Mouse (Mus musculus): ENCODE data around the gene Ptprd.

Gene Ptprd

DNA sequence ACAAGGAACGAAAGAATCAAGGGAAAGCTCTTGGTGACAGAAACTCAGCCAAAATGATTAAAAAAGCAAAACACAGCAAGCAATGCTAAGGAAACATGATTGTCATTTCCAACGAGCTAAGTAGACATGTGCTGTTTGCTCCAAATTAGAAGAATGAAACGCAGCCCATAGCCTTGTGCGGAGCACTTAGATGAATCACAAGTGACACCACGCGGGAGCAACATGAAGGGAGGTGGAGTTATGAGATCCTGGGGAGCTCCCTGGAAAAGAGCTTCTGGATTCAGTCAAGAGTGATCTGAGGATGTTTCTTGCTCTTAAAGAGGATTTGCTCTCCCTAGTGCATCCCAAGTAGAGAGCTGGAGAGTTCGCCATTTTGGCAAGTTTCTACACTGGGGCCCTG is 1590.0 kb downstream of the Ptprd start:
- DNase-seq (ENCODE audit: low read depth, low spot score): no peak

DNA sequence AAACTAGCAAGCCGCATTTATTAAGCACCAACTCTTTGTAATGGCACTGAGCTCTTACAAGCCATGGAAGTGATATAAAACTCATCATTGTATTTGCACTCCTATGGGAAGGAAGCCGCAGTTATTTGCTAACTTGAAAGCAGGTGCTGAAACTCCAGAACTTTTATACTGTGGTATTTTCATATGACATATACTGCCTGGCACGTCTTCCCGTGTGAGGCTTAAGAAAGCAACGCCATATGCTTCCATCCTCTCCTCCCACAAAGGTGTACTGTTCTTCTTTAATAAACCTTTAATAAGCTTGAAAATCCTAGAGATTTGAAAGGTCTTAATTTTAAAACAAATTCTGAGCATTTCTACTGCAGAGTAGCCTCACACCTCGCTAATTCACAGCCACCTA is 1595.1 kb downstream of the Ptprd start:
- DNase-seq (ENCODE audit: low read depth, low spot score): no peak

DNA sequence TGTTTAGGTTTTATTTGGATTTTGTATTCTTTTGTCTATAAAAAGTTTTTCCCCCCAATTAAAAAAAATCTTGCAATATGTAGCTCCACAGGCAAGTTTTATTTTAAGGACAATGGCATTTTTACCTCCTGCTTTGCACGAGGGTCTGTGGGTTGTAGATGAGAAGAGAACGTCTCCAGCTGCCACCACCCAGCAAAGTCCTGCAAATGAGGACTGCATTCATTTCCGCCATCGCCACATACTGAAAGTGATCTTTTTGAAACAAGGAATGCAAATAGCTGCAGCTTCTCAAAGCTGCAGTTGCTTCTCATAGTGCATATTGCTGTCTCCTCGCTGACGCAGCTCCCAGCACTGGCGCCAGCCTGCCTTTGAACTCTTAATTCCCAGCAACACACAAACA is 1603.5 kb downstream of the Ptprd start:
- DNase-seq (ENCODE audit: low read depth, low spot score): no peak

DNA sequence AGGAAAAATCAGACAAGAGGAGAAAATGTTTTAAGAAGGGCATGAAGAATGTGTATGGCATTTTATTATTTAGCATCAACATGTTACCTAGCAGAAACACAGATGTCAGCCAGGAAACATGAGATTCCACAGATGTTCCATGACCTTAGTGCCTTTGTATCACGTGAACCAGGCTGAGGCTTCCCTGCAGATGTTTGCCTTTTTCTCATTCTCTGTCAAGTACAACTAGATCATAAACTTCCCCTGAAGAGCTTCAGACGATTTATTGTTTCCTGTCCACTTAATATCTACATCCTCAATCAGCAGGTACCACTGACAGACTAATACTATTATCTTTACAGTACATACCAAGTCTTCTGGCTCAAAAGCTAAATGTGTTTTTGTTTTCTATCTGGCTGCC is 1605.0 kb downstream of the Ptprd start:
- no peak for DNase-seq (ENCODE audit: low read depth, low spot score)

DNA sequence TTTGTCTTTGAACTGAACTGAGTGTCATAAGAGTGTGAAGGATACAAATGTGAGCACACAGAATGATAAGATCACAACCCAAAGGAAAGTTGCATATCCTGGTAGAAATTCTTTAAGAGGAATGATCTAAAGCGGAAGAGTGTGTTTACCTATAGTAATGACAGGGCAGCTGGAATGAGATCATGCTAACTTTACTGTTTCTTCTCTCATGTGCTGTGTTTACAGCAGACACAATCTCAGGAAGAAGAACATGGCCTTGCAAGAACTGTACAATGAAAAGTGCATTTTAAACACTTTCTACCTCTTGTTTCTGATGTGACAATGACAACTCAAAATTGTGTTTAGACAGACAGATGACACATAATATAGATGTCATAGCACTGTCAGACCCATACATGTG is 1621.0 kb downstream of the Ptprd start:
- DNase-seq (ENCODE audit: low read depth, low spot score): no peak

DNA sequence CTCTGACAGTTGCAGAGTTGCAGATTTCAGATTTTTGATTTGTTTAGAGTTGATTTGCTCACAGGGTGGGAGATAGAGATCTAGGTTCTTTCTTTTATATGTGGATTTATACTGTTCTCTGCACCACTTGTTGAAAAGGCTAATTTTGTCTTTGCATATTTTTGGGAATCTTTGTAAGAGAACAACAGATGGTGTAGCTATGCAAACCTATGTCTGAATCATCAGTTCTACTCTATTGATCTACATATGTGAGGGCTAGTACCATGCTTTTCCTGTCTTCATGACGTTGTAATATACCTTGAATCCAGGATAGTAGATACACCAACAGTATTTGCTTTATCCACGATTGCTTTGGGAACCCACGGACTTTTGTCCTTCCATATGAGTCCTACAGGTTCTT is 1628.7 kb downstream of the Ptprd start:
- no peak for DNase-seq (ENCODE audit: low read depth, low spot score)

DNA sequence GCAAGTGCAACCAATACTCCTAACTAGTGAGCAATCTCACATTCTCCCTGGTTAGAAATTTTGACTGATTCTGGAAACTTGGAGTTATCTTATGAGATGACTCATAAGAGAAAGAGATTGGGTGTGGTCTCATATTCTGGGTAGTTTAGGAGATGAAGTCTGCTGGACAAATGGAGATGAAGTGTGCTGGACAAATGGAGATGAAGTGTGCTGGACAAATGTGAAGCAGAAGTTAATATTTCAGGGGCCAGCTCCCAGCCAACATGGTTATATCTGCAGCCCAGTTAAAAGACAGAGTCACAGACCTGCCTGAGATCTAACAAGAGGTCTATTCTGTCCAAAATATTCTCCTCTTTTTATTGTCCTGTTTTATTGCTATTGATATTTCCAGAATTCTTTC is 1645.8 kb downstream of the Ptprd start:
- DNase-seq (ENCODE audit: low read depth, low spot score): no peak

DNA sequence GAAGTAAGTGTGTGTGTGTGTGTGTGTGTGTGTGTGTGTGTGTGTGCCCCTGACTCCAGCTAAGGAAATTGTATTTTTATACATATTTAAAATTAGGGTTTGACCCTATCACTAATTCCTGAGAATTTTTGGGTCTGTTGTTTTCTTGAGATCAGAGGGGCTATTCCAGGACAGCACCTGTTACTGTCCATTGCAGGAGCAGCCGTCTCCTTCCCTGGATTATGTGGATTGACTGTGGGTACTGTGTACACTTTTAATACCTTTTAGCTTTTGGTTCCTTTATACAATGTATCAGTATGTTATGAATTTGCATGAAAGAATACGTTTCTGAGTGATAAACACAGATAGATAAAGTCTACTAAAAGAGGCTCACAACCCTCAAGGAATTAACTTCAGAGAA is 1670.0 kb downstream of the Ptprd start:
- no peak for DNase-seq (ENCODE audit: low read depth, low spot score)

DNA sequence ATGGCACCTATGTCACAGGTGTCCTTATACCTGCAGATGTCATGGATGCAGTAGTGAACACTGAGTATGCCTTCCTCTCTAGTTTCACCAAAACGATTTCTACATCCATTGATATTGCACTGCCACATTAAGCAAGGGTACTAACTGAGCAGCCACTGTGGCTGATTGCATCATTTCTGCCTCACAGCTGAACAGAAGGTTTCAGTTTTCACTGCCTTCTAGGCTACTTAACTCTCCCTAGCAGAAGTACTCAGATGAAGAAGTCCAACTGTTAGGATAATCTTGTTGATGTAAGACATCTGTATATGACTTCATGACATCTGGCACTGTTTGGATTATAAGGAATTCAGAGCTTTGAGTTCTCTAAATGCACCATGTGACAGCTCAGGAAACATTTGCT is 1678.8 kb downstream of the Ptprd start:
- DNase-seq (ENCODE audit: low read depth, low spot score): no peak

DNA sequence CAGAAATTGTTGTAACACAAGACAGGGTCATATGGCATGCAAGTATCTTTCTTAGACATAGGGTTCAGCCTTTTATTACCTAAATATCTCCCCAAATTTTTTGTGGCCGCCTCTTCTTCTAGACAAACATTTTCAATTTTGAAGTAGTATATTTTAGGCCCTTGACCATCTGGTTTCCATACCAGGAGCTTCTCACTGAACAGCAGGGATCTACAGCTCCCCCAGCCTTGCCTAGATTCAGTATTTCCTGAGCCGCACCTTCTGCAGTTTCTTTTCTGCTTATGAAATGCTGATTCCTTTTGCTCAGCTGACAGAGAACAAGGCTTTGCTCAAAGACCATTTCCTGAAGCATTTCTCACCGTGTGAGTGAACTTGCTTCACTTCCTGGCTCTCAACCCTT is 1686.5 kb downstream of the Ptprd start:
- no peak for DNase-seq (ENCODE audit: low read depth, low spot score)

DNA sequence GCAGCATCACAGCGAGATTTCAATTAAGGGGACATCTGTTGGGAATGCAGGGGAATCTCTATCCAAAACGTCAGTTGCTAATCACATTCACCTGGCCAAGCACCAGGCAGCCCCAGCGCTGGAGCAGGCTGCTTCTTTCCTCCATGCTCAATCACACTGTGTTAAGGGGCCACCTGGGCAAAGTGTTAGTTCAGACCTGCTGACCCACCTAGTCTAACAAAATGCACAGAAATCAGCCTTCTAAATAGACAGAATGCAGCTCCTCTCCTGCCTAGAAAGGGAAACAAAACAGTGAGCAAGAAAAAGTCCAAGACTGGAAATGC is 1708.5 kb downstream of the Ptprd start:
- no peak for DNase-seq (ENCODE audit: low read depth, low spot score)

DNA sequence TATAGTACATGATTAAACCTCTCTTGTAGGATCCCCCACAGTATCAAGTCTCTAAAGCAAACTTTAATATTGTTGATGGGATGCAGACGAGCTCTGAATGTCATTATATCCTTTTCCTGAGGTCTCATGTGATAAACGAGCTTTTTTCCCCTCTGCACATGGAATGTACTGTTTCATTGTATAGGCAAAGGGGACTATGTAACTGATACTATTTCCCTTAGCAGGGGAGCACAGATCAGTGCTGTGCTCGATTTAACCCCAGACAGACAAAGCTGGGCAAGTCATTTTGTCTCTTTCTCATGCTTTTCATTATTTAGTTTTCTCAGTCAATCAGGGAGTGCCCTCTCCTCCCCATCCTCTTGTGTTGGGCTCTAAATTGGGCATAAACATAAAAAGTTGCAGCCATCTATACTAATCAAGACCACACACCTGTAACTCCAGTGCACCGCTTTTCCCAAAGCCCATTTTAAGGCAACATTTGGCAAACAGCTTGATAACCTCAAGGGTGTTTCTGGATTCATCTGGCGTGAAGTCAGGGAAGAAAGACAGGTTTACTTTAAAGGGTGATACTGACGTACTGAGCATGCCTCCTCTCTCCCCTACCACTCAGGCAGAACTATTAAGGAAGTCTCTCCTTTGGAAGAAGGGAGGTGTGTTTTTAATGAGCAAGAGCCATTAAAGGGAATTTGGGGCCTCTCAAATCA is 1709.0 kb downstream of the Ptprd start:
- DNase-seq (ENCODE audit: low read depth, low spot score): no peak

DNA sequence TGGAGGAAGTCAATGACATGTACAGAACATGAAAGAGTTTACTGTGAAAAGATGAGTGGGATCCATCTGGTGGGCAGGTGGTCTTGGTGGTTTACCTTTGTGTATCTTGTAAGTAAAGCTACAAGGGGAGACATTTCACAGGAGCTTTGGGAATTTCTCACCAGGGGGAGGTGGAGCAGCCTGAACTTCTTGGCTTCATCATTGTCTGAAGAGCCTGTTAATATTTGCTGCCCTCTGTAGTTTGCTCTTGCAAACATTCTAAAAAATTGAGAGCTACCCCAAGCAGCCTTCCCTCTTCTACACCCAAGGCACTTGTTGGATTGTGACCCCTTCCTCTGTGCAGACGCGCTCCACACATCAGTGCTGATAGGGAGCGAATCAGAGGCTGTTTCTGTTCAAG is 1725.9 kb downstream of the Ptprd start:
- no peak for DNase-seq (ENCODE audit: low read depth, low spot score)

DNA sequence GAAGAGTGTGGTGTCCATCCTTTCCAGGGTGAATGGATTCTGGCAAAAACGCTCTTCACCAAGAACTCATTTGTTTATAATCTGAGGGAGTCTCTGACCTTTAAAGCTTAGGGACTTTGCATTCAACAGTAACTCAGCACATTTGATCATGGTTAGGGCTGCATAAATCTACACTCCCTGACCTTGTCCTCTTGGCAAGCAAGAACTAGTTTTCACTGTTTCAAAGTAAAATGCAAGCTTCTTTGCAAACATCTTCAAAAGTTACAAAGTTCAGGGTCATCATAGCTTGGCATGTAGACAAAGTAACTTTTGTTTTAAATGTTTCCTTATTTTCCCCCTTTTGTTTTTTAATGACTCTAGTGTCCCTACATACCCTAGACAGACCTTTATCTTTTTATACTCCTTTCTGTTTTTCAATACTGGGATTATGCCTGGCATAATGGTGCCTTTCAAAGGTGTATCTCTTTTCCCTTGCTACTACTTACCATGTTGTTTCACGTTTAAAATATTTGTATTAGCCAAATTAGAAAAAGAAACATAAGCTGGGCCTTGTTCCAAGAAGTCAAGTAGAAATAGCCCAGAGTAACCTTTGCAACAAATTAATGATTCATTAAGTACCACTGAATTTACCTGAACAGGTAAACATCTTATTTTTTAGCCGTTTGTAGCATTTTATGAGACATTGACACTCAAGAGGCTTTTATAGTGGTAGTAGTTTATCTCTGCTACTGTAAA is 1743.2 kb downstream of the Ptprd start:
- DNase-seq (ENCODE audit: low read depth, low spot score): no peak

DNA sequence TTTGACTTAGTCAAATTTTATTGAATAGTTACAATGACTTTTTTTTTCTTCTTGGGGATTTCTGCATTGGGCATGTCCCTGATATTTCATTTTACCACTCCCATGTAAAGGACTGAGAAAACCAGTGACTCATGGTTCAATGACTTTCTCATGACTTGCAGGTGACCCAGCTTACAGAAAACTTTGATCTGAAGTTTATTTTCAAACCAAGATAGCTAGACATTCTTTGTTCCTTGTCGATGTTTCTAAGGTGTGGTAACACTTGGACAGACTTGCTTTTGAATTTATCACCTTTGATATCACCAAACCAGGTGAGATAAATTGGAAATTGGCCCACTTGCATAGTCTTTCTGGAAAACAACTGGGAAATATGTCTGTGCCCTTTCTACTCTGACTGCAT is 1747.1 kb downstream of the Ptprd start:
- DNase-seq (ENCODE audit: low read depth, low spot score): no peak

DNA sequence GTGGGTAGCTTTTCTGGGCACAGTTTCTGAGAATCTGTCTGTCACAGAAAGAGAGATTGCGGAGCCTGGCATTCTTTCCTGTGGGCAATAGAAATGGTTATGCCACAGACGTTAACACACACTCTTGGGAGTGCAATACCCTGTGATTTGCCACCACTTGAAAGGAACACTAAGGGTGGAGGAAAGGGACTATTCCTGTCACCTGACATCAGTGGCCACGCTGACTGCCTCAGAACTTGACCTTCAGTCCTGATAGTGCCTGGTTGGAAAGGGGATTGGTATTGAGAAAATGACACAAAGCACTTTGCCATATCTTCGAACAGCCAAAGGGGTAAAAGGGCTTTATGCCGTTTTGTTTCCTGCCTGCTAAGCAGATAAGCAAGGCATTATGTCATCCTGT is 1750.4 kb downstream of the Ptprd start:
- no peak for DNase-seq (ENCODE audit: low read depth, low spot score)

DNA sequence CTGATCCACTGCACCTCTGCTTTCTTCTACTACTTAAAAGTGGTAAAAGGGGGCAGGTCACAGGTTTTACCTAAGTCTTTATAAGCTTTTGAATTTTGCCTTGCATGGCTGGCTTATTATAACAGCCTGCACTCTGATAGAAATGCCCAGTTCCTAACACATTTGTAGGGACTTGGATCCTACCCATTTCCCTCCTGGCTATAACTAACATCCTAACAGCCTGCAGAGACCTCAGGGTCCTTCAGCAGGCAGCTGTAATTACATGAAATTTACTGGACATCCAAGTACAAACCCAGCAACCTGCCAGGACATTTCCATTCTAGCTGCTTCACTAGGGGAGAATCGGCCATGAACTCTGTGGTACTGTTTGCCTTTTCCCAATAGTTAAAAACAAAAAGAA is 1751.2 kb downstream of the Ptprd start:
- no peak for DNase-seq (ENCODE audit: low read depth, low spot score)

DNA sequence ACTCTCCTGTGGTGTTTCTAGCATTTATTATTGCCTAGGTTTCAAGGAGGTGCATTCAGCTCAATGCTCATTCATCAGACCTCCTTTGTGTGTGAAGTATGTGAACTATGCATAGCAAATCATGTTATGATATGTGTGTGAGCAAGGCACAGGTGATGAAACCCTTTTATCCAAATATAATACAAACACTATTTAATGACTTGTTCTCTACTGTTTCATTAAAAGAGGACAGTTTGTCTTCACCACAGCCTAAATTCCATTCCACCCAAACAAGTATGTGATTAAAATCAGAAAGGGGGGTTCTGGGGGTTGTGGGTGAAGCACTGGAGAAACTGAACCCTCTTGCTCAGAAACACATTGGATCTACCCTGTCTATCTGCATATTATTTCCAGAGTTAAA is 1752.1 kb downstream of the Ptprd start:
- no peak for DNase-seq (ENCODE audit: low read depth, low spot score)

DNA sequence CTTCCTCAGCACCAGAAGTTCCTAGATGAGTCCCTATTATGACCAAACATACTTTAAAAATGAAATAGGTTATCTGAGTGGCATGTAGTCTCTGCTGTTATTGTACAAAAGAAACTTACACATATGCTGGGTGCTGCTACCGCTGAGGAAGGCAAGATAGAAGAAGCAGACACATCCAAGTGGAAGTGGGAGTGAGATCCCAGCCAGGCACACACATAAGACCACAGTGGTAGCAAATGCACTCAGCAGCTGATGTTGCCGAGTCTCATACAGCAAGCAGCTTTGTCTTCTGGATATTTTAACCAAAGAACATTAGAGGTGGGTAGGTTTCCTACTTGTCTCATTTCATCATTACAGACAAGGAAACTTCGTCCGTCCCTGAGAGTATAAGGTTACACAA is 1759.5 kb downstream of the Ptprd start:
- no peak for DNase-seq (ENCODE audit: low read depth, low spot score)

DNA sequence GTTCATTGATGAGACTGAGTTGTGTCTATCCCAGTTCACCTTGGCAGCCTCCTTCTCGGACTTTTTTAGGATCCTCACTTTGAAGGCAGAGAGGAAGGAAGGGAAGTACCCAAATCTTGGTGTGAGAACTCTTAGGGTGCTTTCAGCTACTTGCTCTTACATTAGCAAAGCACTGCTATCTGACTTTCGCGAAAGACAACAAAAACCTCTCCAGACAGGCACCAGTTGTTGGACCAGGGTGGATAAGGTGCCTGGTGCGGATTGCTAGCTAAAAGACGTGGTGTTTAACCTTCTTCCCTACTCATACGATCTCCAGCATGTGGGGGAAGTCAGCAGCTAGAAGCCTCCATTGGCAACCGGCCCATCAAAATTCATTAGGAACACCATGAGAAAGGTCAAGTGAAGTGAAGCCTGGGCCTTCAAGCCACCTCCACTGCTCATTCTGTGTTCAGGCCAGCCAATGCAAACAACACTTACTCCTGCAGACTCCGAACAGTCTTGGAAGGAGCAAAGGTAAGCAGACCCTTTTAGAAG is 1760.7 kb downstream of the Ptprd start:
- DNase-seq (ENCODE audit: low read depth, low spot score): no peak

DNA sequence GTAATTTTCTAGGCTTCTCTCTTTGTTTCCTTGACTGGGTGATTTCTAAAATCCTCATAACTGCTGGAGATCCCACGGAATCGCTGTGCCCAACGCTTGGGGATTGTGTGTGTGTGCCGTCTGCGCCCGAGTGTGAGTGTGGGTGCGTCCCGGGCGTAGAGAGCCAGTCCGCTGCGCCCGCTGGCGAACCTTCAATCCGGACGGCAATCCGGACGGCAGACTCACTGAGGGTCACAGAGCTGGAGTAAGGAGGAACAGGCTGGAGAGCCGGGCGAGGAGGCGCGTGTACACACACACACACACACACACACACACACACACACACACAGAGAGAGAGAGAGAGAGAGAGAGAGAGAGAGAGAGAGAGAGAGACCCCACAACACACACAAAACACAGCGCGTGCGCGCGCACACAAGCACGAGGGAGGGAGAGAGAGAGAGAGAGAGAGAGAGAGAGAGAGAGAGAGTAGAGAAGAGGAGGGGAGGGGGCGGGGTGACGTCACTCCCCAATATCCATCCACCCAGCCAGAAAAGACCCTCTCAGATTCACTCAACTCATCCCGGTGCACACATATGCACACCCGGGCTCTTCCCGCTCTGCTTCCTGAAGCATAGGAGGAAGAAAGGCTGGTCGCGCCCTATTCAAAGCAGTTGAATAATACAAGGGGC is 1761.3 kb downstream of the Ptprd start:
- DNase-seq (ENCODE audit: low read depth, low spot score): no peak

DNA sequence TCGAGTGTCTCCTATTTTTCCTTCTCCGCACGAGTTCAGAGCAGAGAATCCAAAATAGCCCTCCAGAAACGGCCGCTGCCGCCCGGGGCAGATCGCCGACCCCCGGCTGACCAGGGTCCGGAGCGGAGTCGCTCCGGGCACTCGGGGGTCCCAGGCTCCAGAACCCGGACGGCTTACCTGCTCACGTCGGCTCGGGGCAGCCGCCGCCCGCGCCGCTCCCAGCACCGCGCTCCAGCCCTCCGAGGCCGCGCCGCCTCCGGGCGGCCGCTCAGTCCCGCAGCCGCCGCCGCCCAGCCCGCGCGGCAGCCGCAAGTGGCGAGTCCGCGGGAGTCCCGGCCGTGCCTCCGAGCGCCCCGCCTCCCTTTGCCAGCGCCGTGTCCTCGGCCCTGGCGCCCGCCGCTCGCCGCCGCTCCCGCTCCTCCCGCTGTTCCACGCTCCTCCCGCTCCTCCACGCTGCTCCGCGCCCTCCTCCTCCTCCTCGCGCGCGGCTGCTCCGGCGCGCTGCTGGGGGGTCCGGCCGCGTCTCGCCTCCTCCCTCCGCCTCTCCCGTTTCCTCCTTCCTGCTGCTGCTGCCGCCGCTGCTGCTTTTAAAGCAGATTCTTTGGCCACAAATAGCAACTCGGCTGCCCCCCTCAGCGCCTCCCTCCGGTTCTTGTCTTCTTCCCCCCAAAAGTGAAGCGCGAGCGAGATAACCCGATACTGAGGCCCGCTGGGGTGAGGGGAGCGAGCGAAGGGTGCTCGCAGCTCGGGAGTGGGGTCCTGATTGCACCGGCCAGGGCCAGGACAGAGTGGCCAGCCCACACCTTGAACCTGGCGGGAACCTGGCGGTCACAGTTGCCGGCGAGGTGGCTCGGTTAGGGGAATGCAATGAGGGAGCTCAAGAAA is 1762.1 kb downstream of the Ptprd start:
- no peak for DNase-seq (ENCODE audit: low read depth, low spot score)

Measured in CD4-positive, CD25-positive, alpha-beta regulatory T cell, adult 2 months (primary cell).